Mouse (Mus musculus) testis, adult 2 months (tissue): ENCODE measurements around the gene Lzts2.

ENCODE experiments used
- CTCF ChIP-seq: fragments of 200-500 bp; IDR thresholded peaks from 2 replicates; pipeline ENCODE4 v1.5.1; 2012; ENCODE audit warnings: low read depth, mild to moderate bottlenecking, inconsistent platforms, low read length, moderate library complexity; ENCODE audit not compliant: control insufficient read depth, insufficient read depth, insufficient replicate concordance
- POLR2A ChIP-seq: fragments of 200-500 bp; IDR thresholded peaks from 2 replicates; pipeline ENCODE4 v1.6.1; 2012; ENCODE audit warnings: low read depth, mild to moderate bottlenecking, inconsistent platforms, low read length, moderate library complexity; ENCODE audit not compliant: control insufficient read depth

- TF ChIP-seq POLR2A, result no peak
- peak; percentile 29; the same call in 1 of the 2 replicates for TF ChIP-seq CTCF
These were observed 18.5 kb downstream of the Lzts2 start for GRCm38 (mm10) chr19:45032570-45033332.
